Mouse (Mus musculus): ENCODE data around the gene Grik1.

The Grik1 gene

GRCm38 (mm10) chr16:87901189-87901588 is 388.9 kb downstream of the Grik1 start:
- no peak for DNase-seq (ENCODE audit: extremely low read depth, low read depth, low spot score)

GRCm38 (mm10) chr16:87875927-87876326 is 414.1 kb downstream of the Grik1 start:
- no peak for DNase-seq (ENCODE audit: extremely low read depth, low read depth, low spot score)

- no peak for DNase-seq (ENCODE audit: extremely low read depth, low read depth, low spot score)
These were observed 425.5 kb downstream of the Grik1 start for GRCm38 (mm10) chr16:87864526-87864925.

GRCm38 (mm10) chr16:87861722-87862121 is 428.3 kb downstream of the Grik1 start:
- DNase-seq (ENCODE audit: extremely low read depth, low read depth, low spot score): no peak

- DNase-seq (ENCODE audit: extremely low read depth, low read depth, low spot score): no peak
These were observed 436.5 kb downstream of the Grik1 start for GRCm38 (mm10) chr16:87853451-87854085.

GRCm38 (mm10) chr16:87851550-87851949 is 438.5 kb downstream of the Grik1 start:
- no peak for DNase-seq (ENCODE audit: extremely low read depth, low read depth, low spot score)

GRCm38 (mm10) chr16:87848799-87849198 is 441.3 kb downstream of the Grik1 start:
- no peak for DNase-seq (ENCODE audit: extremely low read depth, low read depth, low spot score)

Data from fat pad, adult 2 months (tissue).